Mouse (Mus musculus) adrenal gland, postnatal 4 days (tissue): ENCODE results near the gene BC049715. TPM values are rescaled to one million over a fixed set of nuclear protein-coding genes. Genes with fewer than 3 reads are reported as not detected.
"Not testable (repeated sequence)": the region's sequence is repeated elsewhere in the genome, so short reads cannot be mapped to it uniquely, and the experiment has no call there.

Source experiments
- DNase-seq, 2 experiments: peaks; one replicate each; pipeline ENCODE4 v3.0.0; 2021 to 2022; ENCODE audit warnings: low spot score in 2 of 2, mixed read lengths in 2 of 2
- total RNA-seq, 2 experiments: library from RNA; stranded (reverse); gene quantifications; 2 replicates each; pipeline ENCODE4 v1.2.3; 2021

The BC049715 gene
- total RNA-seq, 2 experiments from 2014 or later = 0.85 to 1.2 TPM

DNA sequence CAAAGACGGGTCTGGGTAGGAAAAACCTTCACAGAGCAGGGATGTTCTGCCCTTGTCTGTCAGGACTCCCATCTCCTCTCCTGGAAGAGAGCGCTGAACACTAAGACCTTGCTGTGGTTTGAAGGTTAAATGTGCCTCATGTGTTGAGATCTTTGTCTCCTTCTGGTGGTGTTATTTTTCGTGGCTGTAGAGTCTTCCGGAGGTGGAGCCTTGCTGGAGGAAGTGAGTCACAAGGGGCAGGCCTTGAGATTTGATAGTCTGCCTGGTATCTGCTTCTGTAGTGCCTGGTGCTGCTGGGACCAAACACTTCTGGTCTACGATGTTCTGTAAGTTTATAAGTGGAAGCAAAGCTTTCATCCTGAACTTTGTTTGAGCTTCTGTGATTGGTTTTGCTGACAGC lies 21.5 kb downstream of the BC049715 start:
- DNase-seq = no peak

DNA sequence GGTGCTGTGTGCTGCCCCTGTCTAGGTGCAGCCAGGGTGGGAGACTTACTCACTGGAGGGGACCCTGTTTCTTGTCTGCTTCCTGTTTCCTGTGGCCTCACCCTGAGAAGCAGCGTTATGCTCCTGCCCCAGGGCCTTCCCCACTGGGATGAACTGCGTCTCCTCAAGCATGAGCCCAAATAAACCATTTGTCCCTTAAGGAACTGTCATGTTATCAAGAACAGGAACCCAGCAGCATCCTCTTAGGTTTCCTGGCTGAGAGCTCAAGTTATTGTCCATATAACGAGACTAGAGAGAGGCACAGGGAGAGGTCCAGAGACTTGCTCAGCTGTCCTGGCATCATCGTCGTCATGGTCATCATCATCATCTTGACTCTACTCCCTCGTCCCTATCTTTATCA lies 22.8 kb downstream of the BC049715 start:
- no peak for DNase-seq

DNA sequence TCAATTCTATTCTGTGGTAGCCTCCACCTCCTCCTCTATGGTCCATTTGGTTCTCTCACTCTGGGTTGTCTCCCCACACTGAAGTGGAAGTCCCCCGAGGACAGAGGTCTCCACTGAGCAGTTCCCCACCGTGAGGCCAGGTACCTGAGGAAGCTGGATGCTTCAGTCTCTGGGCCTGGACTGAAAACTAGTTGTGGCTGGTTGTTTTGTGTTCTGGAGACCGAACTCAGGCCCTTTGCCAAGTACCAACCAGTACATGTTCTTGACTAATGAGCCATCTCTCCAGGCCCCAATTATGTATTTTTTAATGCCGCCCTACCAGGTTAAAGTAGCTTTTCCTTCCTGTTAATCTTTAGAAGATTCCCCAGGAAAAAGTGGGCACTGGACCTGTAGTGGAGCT lies 24.9 kb downstream of the BC049715 start:
- no peak for DNase-seq

DNA sequence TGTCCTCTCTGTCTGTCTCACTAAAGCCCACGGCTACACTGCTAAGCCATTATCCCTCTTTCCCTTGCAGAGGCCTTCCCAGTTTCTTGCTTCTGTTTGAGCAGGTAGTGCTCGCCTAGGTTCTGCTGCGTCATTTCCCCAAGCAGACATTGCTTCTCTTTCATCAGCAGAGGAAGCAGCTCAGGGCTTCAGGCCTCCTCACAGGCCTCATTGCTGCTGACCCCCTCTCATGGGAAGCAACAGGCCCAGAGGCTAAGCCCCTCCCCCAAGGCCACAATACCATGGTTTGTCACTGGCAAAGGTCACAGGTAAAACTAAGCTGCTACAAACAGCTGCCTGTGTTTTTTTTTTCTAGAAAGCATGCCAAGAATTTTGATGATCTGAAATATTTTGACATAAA lies 25.3 kb downstream of the BC049715 start:
- no peak for DNase-seq

DNA sequence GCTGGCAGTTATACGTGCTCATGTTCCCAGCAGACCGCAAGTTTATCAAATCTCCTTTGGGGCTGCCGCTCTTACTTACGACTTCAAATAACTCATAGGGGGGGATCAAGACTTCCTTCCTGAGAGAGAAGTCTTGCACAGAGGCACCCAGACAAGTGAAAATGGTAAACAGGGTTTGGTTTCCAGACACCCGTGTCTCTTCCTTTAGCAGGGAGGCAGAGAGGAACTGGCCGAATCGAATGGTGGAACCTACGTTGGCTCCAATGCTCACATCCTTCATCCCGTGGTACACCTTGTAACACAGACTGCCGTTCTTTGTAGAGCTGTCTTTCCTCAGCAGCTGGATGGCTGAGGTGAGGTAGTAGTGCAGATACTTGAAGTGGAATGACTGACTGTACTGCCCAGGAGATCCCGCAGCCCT lies 26.9 kb downstream of the BC049715 start:
- DNase-seq = no peak

DNA sequence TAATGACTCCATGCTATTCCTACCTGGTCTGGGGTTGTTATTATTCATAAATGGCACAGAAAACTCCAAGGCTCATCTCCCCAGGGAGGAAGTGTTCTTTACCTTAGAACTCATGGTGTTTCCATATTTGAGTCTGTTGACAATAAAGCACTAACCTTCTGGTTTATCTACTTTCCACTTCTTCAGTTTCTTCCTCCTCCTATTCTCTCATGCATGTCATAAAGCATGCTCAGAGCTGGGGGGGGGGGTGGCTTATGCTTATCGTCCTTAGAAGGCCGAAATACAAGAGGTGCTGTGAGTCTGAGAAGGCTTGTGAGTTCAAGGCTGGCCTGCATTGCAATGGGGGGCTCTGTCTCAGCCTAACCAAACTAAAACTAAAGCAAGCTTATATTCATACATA lies 27.8 kb downstream of the BC049715 start:
- no peak for DNase-seq

DNA sequence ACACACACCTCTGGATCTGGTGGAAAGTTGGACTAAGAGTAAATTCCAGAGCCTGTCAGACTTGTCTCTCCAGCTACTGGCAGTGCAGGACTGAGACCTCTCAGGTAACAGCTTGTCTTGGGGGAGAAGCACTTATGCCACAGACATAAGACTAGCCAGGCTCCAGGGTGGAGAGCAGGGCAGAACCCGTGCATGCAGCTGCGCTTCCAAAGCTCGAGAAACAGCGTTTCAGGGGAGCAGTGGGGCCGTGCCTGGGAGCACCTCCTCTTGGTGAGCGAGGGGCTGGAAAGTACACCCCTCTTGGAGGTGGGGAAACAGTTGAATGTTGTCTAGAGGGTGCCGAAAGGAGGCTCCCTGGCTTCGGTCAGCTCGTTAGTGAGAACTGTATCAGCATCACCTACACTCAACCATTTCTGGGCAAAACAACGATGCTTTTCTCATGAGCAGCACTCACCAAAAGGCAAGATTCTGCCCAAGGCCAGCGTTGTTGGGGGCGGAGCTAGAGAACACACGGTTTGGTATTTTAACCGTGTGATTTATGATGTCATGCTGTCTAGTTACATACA lies 28.7 kb downstream of the BC049715 start:
- DNase-seq = no peak

DNA sequence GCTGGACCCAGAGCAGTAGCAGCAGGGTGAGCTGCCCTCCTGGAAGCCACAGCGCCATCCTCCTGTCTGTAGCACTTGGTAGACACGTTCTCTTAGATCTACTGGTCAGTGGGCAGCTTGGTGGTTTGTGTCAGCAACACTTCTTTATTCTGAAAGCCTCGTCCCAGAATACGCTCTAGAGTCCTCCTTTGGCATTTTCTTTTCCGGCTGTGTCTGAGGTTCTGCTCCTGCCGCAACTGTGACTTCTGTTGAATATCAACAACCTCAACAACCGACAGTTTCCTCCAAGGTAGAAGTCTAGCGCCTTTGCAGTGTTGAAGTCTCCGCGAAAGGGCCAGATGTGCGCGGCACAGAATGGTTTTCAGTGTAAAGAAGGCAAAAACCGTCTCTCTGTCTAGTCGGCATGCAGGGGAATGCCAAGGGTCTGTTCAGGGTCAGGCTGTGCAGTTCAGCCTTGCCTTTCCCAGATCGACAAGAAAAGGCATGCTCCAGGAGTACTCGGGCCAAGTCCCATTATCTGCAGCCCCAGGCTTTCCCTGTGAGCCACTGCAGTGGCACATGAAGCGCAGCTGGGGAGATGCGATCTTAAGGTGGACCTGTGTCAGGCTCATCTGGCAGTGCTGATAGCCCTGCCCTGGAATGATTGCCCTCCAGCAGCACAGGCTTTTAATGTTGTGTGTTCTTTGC lies 29.9 kb downstream of the BC049715 start, which contains the start of gene Art4:
Gene Art4, minus strand, starts transcription at position 548 of the 687 bp plus-strand sequence.
- DNase-seq = no peak

DNA sequence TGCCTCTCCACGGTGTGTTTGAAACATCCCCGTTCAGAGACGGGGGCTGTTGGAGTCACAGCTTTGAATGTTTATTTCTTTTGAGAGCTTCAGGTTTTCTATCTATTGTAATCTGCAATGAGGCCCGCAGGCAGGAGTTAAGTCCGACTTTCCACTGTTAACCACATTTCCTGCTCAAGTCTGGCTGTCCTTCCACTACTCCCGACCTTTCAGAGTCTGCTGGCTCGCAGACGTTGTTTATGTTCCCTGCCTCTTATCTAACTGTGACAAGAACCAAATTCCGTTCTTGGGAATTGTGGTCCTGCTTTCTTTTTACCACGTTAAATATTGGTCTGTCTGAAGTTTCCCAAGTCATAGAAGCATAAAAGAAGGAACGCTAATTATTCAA lies 30.4 kb downstream of the BC049715 start:
- DNase-seq = no peak

DNA sequence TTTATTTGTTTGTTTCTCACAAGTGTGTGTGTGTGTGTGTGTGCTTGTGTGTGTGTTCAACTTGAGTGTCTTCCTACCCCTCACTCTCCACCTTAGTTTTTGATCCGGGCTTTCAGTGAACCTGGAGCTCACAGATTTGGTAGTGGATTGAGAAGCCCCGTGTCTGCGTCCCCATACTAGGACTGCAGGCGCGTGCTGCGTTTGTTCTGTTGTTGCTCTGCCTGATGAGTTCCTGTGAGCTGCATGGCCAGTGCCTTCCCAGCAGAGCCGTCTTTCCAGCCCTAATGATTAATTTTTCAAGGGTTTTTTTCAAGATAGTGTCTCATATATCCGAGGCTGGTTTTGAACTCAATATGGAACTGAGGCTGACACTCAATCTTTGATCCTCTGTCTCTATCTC lies 31.0 kb downstream of the BC049715 start:
- DNase-seq = no peak

DNA sequence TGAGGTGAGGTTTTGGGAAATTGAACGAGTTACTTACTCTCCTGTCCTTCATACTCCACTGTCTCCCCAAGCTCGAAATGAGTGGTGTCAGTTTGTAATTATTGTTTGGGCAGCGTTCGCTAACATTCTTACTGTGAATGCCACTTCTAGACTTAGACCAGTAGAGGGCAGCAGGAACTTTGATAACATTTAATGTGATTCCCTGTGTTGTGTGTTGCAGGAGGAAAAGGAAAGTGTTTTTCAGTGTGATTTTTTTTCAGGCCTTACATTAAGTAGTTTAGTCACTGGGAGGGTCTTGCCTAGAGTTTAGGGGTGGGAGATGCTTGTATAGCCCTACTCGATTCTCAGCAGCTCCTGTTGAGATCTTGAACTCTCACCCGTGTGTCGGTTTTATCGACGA lies 33.6 kb downstream of the BC049715 start:
- no peak for DNase-seq

DNA sequence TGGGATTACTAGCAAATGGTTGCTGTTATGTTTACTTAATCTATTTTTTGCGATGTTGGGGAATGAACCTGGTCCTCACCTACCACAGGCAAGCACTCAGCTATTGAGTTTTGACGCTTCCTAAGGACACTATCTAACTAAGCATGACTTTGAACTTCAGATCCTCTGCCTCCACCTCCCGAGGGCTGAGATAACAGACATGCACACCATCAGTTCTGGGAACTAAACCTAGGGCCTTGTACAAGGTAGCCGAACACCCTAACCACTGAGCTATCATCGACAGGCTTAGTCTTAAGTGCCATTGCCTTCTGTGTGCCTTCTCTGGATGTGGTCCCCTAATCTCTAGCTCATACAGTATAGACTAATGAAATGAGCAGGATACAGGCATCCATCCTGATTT lies 37.9 kb downstream of the BC049715 start:
- DNase-seq = no peak

DNA sequence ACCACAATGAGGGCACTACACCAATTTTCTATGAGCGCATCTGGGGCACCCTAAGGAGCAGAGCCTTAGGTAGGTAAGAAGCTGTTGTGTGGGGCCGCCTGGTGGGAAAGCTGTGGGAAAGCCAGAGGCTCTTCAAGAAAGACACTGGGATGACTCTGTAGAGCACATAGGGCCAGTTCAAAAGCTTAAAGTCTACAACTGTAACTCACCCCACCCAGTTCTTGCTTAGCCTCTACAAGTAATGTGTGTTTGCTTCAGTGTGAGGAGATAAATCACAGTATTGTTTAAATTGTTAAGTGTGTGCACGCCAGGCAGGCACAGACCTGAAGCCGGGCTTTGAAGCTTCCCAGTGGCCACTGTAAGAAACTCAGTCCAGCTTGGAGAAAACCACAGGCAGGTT lies 38.7 kb downstream of the BC049715 start:
- DNase-seq = no peak

DNA sequence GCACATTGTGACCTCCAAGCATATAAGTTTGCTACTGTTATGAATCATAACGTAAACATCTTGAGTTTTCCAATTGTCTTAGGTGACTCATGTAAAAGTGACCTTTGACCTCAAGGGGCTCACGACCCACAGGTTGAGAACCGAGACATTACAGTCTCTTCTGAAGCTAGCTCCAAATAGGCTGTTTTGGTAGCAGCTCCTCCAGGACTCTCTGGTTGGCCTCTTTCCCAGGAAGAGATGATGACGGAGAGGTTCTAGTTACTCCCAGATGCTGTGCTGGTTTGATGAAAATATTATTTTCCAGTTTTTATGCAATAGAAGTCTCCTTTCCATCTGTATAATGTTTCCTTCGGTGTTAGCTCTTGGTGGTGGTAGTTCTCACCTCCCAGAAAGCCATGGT lies 41.5 kb downstream of the BC049715 start:
- no peak for DNase-seq

DNA sequence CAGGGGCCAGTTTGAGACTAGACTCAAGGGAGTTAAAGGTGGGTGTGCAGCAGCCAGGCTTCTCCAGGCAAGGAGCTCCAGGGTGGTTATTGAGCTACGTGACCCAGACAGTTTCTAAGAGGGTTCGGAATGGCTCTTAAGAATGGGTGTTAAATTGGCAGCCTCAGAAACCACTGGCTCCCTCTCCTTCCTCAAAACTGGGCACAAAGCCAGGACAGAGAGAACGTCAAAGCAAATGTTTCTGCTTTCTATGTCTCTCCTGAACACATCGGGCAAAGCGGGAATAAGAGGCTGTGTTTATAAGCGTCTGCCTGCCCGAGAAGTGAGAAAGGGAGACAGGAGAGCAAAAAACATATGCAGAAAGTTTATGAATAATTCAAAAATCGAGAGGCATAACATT lies 47.2 kb downstream of the BC049715 start:
- no peak for DNase-seq

DNA sequence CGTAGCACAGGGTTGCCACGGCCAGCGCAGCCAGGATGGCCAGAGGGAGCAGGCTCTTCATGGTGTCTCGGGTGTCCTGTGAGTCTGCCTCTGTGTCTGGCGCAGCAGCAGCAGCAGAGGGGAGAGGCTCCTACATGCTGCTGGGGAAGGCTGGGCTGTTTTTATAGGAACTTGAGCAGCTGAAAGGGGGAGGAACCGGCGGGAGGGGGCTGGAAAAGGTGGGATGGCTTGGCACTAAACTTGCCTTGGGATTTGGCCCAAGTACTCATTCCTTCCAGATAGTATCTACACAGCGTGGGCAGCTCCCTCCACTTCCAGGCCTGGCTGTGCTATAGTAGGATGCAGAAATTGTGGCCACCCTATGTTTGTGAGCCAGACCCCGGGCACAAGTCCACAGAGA lies 48.2 kb downstream of the BC049715 start, which contains the start of gene Mgp:
Gene Mgp, minus strand, starts transcription at position 154 of the 400 bp plus-strand sequence.
- no peak for DNase-seq

DNA sequence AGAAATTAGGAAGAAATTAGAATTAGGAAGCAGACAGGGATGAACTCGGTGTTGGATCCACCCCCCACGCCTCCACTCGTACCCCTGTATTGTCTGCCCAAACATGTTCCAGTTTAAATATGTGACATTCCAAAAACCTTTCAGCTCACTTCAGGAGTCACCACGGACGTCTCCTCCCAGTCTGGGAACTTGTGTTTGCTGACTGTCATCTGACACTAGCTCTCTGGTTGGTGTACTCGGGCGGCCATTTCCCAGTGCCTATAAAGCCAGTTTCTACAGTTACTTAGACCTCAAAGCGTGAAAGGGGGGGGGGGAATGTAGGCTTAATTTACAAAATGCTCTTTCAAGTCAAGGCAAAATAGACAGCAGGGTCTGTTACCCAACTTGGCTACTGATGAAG lies 54.3 kb downstream of the BC049715 start:
- no peak for DNase-seq

DNA sequence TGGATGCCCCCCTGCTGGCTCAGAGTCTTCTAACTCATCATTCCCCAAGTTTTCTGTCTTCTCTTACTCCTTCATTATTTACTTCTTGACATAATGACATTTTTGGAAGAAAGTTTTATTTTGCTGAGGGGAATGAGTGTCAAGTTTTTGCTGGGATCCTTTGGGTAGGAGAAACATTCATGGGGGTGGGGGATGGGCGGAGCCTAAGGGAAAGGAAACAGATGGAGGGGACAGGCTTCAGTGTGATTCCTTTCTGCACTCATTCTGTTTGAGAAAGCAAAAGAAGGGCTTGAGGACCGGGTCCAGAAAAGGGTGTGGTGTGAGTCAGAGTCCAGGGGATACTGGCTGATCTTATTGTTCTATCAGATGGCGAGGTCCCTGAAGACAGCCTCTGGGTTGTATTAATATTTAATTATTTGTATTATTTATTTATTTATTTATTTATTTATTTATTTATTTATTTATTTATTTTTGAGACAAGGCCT lies 56.0 kb downstream of the BC049715 start:
- DNase-seq = no peak

DNA sequence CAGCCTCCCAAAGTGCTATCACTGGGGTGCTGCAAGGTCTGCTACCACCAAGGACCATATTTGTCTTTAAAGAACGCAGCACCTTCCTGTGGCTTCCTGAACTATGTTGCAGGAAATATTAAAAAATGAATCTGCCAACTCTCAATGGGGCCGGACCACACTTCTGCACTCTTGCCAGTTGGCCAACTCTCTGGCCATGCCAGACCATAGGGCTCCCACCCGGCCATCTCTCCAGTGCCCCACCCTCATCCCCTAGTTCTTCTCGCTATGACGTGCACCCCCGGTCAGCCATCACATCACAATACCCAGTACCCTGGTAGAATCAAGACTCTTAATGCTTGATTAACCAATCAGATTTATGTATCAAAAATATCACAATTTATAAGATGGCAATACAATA lies 56.5 kb downstream of the BC049715 start:
- no peak for DNase-seq

DNA sequence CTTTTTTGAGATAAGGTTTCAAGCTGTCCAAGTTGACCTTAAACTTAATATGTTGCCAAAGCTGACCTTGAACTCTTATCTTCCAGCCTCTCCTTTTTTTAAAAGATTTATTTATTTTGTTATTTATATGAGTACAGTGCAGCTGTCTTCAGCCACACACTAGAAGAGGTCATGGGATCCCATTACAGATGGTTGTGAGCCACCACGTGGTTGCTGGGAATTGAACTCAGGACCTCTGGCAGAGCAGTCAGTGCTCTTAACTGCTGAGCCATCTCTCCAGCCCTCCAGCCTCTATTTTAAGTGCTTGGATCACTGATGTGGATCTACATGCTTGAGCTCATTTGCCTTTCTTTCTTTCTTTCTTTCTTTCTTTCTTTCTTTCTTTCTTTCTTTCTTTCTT lies 57.3 kb downstream of the BC049715 start:
- DNase-seq = not testable (repeated sequence)

DNA sequence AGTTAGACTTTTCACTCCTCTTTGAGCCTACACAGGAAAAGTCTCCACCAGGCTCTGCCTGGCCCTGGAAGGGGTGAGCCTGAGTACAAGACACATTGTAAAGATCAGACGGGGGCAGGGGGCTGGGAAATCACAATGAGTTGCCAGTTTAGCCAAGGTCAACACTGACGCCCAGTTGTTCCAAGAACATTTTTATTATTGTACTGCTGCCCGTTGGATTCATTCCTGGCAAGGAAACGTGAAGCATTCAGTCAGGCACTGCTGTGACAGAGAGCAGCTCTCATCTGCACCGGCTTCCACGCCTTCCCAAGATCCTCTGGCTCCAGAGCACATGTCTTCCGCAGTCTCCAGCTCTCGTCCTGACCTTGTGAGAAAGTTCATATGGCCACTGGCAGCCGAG lies 60.4 kb downstream of the BC049715 start:
- peak in 1 of 2 experiments; percentile 19 for DNase-seq

DNA sequence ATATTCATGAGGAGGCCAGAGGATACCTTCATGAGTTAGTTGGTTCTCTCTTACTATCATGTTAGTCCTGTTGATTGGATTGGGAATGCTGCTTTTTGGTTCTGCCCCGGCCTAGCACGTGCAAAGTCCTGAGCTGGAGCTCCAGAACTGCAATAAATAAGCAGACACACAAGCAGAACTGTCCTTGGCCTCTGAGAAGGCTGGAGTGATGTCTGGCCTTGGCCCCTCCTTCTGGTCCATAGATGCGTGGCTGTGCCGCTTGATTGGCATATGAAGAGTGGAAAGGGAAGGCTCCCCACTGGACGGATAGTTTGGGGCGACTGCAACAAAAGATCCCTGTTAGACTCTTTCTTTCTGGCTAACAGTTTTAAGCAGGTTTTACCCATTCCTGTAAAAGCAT lies 61.6 kb downstream of the BC049715 start:
- no peak for DNase-seq

DNA sequence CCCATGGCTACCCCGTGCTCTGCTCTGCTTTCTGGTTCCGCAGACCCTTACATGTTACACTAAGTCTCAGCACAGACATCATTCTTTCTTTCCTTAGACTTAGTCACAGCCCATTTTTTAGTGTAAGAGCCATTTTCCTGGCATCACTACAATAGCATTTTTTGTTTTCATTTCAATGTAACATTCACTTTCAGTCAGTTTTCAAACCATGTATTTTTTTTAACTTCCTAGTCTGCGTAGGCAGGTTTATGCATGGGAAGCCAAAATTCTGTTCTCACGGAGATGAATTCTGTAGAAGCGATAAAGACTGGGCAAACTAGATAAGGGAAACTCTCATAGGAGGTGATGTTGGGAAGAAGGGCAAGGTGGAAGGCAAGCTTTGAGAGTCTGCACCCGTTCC lies 62.1 kb downstream of the BC049715 start:
- DNase-seq = no peak
